Mouse (Mus musculus): ENCODE measurements around the gene Lrrc19.
A peak's percentile ranks its signal among the peaks of the same experiment; 100 is the strongest.
"Not testable (repeated sequence)": the region's sequence is repeated elsewhere in the genome, so short reads cannot be mapped to it uniquely, and the experiment has no call there.

The Lrrc19 gene

GRCm38 (mm10) chr4:94649920-94650319 lies at the start of gene Lrrc19:
TSS of gene Lrrc19 (minus strand) at chr4:94650144.
- DNase-seq (ENCODE audit: low read depth, low spot score), result no peak

DNA sequence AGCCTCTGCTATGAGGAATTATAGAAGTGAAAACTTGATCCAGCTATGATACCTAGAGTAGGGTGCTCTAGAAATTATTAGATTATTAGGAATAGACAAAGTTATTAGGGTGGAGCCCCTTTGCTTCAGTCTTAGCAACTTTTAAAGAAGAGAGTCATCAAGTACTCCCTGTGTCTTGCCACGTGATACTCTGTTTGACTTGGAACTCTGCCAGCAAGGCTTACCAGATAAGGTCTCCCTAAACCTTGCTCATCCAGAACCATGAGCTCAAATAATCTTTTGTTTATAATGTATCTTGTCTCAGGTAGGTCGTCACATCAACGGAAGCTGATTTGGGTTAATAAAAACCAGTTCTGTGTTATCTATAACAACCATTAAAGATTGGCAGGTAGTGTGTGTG lies 46.4 kb upstream of the Lrrc19 start:
- no peak for DNase-seq (ENCODE audit: low read depth, low spot score)

DNA sequence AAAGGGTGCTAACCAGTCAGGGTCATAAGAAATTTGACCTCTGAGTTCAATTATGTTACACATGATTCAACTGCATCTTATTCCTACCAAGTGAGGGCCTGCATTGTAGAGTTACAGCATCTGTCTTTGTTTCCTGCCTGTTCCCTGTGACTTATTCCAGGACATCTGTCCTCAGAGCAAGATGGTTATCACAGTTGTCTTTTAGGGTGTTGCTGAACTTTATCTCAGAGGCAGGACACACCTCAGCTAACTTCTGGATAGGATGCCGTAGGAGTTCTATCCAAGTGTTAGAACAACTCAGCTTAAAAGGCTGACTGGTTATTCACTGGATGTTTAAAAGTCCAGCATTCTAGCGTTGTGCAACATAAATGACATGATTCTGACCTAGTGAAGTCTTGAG lies 42.2 kb upstream of the Lrrc19 start:
- DNase-seq (ENCODE audit: low read depth, low spot score), result no peak

DNA sequence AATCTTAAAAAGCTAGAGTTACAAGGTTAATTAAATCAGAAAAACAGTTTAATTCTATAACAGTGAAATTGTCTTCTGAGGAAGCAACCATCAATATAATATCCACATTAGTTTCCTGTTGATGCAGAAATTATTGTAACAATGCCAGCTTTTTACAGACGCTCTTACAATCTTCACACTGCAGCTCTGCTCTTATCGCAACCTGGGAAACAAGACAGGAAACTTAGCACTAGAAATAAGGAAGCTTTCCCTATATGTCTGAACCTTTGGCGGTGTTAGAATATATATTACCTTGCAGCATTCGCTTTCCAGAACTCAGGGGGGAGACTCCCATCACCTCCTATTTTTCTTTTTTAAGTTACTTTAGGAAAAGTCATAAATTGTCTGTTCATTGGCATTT lies 41.1 kb upstream of the Lrrc19 start:
- DNase-seq (ENCODE audit: low read depth, low spot score), result no peak

GRCm38 (mm10) chr4:94689804-94690203 lies 39.9 kb upstream of the Lrrc19 start:
- DNase-seq (ENCODE audit: low read depth, low spot score), result not testable (repeated sequence)

DNA sequence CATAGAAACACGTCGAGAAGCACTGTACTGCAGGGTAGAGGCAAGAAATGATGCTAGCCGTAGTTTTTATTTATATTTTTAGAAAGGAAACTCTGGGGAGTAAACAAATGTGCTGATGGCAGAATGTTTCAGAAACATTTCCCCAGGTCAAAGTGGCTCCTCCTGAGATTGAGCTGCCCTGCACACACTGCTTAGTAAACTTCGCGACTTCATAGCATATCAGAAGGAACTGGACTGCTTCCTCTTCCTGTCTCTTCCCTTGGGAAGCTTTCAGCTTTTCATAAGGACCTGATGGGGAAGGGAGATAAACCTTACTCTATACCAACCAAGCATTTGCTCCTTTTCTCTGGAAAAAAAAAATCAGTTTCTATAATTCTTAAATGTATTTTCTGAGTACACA lies 33.4 kb upstream of the Lrrc19 start:
- DNase-seq (ENCODE audit: low read depth, low spot score), result no peak

- no peak for DNase-seq (ENCODE audit: low read depth, low spot score)
These were observed 32.1 kb upstream of the Lrrc19 start for GRCm38 (mm10) chr4:94682029-94682428.

DNA sequence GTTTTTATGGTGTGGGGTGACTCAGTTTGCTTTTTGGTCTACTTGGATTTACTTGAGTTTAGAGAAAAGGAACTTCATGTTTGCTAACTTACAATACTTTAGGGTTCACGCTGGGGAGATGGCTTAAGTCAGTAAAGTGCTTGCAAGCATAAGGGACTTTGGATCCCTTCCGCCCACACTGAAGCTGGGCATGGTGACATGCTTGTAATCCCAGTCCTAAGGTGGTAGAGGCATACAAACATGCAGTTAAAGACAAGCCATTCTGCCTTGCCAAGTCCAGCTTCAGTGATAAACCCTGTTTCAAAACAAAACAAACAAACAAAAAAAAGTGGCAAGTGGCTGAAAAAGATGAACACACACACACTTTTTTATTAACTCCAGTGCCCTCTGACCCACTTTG lies 31.2 kb upstream of the Lrrc19 start:
- DNase-seq (ENCODE audit: low read depth, low spot score), result no peak

DNA sequence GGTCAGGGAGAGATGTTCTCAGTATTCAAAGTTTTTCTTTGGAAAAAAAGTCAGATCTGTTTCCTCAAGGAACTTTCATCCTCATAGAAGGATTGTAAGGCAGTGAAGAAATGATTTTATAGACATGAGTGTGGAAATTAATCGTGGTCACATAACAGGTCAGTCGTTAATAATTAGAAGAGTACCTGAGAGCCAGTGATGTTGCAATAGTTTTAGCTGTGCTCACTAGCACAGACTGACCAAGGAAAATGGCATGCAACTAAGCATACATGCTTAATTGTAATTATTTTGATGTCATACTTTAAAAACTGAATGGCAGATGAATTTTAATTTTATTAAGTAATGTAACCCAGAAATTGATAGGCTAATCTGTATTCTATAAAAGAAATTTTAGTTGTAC lies 30.7 kb upstream of the Lrrc19 start:
- DNase-seq (ENCODE audit: low read depth, low spot score), result no peak

DNA sequence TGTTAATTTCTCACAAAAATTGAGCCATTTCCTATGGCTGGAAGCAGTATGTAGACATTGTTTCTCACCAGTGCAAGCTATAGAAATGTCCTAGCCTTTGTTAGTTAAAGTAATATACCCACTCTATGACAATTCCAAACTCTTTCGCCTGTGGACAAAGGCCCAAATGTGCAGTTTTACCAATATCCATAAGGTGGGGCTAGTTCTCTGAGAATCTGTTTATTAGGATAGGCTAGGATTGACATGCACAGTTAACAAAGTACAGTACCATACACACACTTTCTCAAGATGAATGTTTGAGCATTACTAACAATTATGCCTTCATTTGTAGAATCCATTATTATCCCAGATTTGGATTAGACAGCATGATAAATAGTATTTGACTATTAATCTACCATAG lies 19.8 kb upstream of the Lrrc19 start:
- peak; percentile 44 for DNase-seq (ENCODE audit: low read depth, low spot score)

GRCm38 (mm10) chr4:94650426-94651175 lies 657 bp upstream of the Lrrc19 start:
- DNase-seq (ENCODE audit: low read depth, low spot score), result not testable (repeated sequence)

- DNase-seq (ENCODE audit: low read depth, low spot score), result no peak
These were observed 6.8 kb downstream of the Lrrc19 start for GRCm38 (mm10) chr4:94643141-94643540.

GRCm38 (mm10) chr4:94620077-94620476 lies 29.9 kb downstream of the Lrrc19 start:
- DNase-seq (ENCODE audit: low read depth, low spot score), result no peak

DNA sequence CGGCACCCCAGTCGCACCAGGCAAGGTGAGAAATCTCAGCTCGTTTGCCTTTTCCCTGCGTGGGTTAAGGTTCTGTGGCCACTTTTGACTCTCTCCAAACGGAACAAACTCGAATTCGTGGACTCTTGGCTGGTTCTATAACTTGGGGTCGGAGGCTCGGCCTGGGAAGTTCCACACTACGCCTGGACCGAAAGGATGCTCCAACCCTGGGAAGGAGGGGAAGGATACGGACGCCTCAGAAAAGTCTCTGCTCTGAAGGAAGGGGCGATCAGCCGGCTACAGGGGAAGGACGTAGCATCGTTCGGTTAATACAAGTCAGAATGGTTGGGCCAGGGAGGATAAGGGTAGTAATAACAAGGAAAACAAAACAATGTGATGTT lies 35.3 kb downstream of the Lrrc19 start:
- DNase-seq (ENCODE audit: low read depth, low spot score), result no peak

- DNase-seq (ENCODE audit: low read depth, low spot score), result peak; percentile 98
These were observed 35.8 kb downstream of the Lrrc19 start, which contains the start of gene Ift74 for GRCm38 (mm10) chr4:94613972-94614626. TSS of gene Ift74 (plus strand) at chr4:94614491.

GRCm38 (mm10) chr4:94610339-94610738 lies 39.6 kb downstream of the Lrrc19 start:
- DNase-seq (ENCODE audit: low read depth, low spot score), result no peak

DNA sequence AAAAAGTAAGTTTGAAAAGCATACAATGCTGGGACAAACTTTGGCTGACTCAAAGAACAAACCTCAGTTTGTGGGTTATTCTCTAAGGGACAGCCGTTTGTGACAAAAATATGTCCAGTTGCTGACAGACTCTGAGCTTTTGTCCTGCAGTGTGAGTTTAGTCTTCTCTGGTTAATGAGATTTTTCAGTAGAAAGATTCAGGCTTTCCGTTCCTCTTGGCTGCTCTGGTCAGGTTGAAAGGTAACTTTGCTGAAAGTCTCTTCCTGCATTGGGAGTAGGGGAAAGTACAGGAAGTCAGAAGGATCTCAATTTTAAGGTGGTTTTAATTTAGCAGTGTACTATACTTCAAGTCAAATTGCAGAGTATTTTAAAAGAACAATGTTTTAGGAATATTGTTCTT lies 44.4 kb downstream of the Lrrc19 start:
- no peak for DNase-seq (ENCODE audit: low read depth, low spot score)

GRCm38 (mm10) chr4:94604452-94605019 lies 45.4 kb downstream of the Lrrc19 start:
- DNase-seq (ENCODE audit: low read depth, low spot score), result no peak

GRCm38 (mm10) chr4:94603031-94603629 lies 46.8 kb downstream of the Lrrc19 start, which contains the start of gene Plaa:
TSS of gene Plaa (minus strand) at chr4:94603244.
- peak; percentile 95 for DNase-seq (ENCODE audit: low read depth, low spot score)

DNA sequence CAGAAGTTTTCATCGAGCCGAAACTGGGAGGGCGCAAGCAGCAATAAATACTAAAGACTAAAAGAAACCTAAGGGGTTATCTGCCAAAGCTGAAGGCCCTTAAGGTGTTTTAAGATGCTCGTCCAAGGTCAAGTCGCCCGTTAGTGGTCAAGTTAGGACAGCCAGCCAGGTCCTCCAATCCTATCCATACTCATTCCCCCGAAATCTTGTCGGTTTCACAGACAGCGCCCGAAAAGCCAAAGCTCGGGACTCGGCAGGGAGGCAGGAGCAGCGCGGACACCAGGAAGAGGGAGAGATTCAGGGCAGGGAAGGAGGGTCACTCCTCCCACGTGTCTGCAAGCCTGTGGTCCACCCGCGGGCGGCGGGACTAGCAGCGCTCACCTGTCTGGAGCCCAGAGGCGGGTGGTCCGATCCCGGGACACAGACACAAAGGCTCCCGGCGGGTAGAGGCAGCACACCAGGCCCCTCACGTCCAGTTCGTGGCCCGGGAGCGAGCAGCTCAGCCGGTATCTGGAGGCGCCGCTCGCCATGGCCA lies 47.4 kb downstream of the Lrrc19 start:
- DNase-seq (ENCODE audit: low read depth, low spot score), result no peak

DNA sequence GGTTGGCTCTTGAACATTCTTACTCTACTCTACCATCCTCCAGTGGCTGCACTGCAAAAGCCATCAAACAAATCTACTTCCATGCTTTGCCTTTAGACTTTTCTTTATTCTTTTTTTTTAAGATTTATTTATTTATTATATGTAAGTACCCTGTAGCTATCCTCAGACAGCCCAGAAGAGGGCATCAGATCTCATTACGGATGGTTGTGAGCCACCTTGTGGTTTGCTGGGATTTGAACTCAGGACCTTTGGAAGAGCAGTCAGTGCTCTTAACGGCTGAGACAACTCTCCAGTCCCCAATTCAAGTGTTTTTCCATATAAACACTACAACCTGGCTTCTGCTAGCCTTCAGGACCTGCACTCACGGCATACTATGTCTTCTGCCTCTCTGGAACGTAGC lies 48.5 kb downstream of the Lrrc19 start:
- DNase-seq (ENCODE audit: low read depth, low spot score), result peak; percentile 40

GRCm38 (mm10) chr4:94592709-94593108 lies 57.2 kb downstream of the Lrrc19 start:
- no peak for DNase-seq (ENCODE audit: low read depth, low spot score)
